Mouse (Mus musculus) R1 (cell line): ENCODE measurements at regions not wholly inside any gene's neighbourhood (a gene's known extent, or its start where the extent isn't known, plus 50 kb on each side); places are given as distances from the start of the nearest gene placed in this dataset.

Experiments used
- DNase-seq: peaks from one replicate; pipeline ENCODE4 v3.0.0-alpha.2; 2018; ENCODE audit warnings: low read depth, low spot score

DNA sequence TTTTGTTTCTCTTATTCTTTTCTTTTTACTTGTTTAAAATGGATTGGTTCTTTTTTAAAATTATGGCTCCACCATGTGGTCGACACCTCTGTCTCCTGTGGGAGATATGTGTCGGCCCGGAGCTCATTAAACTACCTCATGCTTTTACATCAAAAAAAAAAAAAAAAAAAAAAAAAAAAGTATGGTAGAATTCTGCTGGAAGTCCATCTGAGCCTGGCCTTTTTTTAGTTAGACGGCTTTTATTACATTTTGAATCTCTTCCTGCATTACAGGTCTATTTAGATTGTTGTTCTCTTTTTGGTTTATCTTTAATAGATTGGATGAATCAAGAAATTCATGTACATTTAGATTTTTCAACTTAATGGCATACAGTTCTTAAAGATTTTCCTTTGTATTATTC lies 350.8 kb upstream of the Ascc3 start:
- DNase-seq, result no peak

DNA sequence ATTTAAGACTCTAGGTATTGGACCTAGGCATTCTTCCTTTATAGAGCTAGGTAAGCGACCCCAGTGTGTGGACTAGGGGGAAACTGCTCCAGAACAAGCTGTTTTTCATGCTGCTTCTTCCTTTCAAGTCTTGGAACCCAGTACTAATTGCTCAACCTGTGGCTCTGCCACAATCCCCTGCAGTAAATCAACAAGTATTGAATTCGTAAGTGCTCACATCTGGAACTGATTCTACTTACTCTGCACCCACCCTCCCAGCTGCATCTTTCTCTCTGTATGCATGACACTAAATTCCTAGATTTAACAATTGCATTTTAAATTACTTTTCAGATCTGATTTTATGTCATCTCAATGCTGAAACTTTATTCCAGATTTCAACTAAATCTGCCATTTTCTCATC lies 388.9 kb upstream of the Ascc3 start:
- DNase-seq, result no peak

- no peak for DNase-seq
These were observed 390.8 kb upstream of the Ascc3 start for GRCm38 (mm10) chr10:50201691-50202090.

- DNase-seq, result peak; percentile 4
These were observed 392.6 kb upstream of the Ascc3 start for GRCm38 (mm10) chr10:50199857-50200256.

- no peak for DNase-seq
These were observed 394.5 kb upstream of the Ascc3 start for GRCm38 (mm10) chr10:50197897-50198538.

DNA sequence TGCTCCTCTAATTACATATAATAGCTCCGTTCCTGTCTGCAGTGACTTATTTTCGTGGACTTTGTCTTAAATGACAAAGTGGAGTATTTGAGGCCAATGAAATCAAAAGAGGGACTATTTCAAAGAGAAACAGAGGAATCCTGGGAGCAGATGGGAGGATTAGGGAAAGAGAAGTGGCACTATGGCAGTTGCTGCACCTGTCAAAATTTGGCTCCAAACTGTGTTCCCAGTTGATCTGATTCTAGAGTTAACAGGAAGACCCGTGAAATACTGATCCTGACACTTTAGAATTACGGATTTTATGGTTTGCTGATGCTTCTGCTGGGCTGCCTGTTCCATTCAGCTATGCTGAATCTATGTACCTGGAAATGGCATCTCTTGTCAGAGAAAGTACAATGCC lies 401.7 kb upstream of the Grik2 start:
- DNase-seq, result no peak

- DNase-seq, result no peak
These were observed 380.6 kb upstream of the Grik2 start for GRCm38 (mm10) chr10:50169116-50169515.

- no peak for DNase-seq
These were observed 349.8 kb upstream of the Grik2 start for GRCm38 (mm10) chr10:50138351-50138750.

DNA sequence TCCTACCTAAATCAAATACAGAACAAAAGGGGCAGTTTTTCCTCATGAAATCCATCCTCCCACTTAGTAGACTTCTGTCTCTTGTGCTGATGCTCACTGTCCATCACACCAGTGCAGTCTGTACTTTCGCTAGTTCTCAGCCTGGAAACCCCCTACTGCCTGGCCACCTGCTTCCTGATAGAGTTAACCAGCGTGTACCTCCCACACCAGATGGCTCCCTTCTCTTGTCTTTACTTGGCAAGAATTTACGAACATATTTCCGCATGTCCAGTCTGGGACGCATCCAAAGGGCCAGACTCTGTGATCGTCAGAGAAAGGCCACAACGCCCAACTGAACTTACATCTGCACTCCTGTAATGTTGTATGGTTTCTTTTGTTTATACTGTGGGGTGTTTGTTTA lies 349.2 kb upstream of the Grik2 start:
- DNase-seq, result no peak

DNA sequence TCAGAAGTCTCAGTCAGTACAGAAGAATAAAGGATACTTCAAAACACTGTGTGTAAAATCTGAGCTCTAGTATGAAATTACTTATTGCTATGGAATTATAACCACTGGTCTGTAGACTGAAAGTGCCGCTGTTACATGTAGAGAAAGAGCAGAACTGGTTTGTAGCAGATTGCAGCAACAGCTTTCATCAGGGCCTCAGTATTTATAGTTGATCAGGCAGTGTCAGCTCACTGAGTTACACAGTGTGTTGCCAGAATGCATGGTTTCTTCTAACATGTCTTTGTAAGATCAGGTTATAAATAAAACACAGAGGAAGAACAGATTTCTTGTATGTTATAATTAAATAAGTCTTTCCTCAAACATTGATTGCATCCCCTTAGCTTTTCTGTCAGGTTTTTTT lies 347.6 kb upstream of the Grik2 start:
- DNase-seq, result no peak

GRCm38 (mm10) chr10:50135499-50135898 lies 346.9 kb upstream of the Grik2 start:
- no peak for DNase-seq
